Mouse (Mus musculus) stomach, postnatal 0 days (tissue): Measurements from ENCODE around the gene Rasgrp4.

Experiments
- CTCF ChIP-seq: IDR thresholded peaks from 2 replicates; pipeline ENCODE4 v1.5.1; 2016; ENCODE audit warnings: antibody characterized with exemption, low read depth, mild to moderate bottlenecking, moderate library complexity
- EP300 ChIP-seq: optimal IDR thresholded peaks from 2 replicates; pipeline ENCODE3; 2016; ENCODE audit warnings: antibody characterized with exemption

- TF ChIP-seq CTCF (no peak), EP300 (no peak)
Observed at GRCm38 (mm10) chr7:29134230-29134629, 421 bp upstream of the Rasgrp4 start.
